Mouse (Mus musculus) G1E (cell line): ENCODE results near the gene Caly. TPM values are rescaled to one million over a fixed set of nuclear protein-coding genes. Genes with fewer than 3 reads are reported as not detected.

Source experiments
- ATAC-seq: 2 replicates; pipeline ENCODE4 v1.8.0; 2016; ENCODE audit warnings: mild to moderate bottlenecking; ENCODE audit not compliant: insufficient number of reproducible peaks, poor library complexity, low FRiP score, severe bottlenecking; ENCODE audit errors: extremely low read depth
- DNase-seq: peaks from one replicate; pipeline ENCODE4 v3.0.0; 2012; ENCODE audit warnings: low spot score
- H3K27me3 ChIP-seq: 2 replicates; pipeline ENCODE4 v1.6.1; 2012; ENCODE audit warnings: mild to moderate bottlenecking, low read length, inconsistent platforms; ENCODE audit not compliant: insufficient read depth
- H3K36me3 ChIP-seq: replicated peaks from 2 replicates; pipeline ENCODE3; 2012; ENCODE audit warnings: mild to moderate bottlenecking, inconsistent platforms
- H3K4me1 ChIP-seq: 2 replicates; pipeline ENCODE4 v1.6.1; 2012; ENCODE audit warnings: low read depth, low read length, inconsistent platforms, mixed read lengths; ENCODE audit not compliant: insufficient read depth
- H3K4me3 ChIP-seq: 2 replicates; pipeline ENCODE4 v1.5.1; 2012; ENCODE audit warnings: low read depth, mild to moderate bottlenecking, inconsistent platforms, low read length, moderate library complexity, mixed read lengths
- H3K9me3 ChIP-seq: replicated peaks from 2 replicates; pipeline ENCODE4 v1.6.1; 2012; ENCODE audit warnings: inconsistent platforms
- CTCF ChIP-seq: IDR thresholded peaks from 2 replicates; pipeline ENCODE4 v1.5.1; 2012; ENCODE audit warnings: low read depth, low read length, inconsistent platforms, mixed read lengths
- GATA1 ChIP-seq: IDR thresholded peaks from 2 replicates; pipeline ENCODE4 v1.6.1; 2012; ENCODE audit warnings: borderline replicate concordance, low read length, inconsistent platforms, mixed read lengths
- GATA2 ChIP-seq: IDR thresholded peaks from 2 replicates; pipeline ENCODE4 v1.6.1; 2012; ENCODE audit warnings: low read depth, low read length, inconsistent platforms, borderline replicate concordance
- POLR2AphosphoS5 ChIP-seq: IDR thresholded peaks from 2 replicates; pipeline ENCODE4 v1.6.1; 2012; ENCODE audit warnings: low read depth, low read length, inconsistent platforms; ENCODE audit not compliant: insufficient replicate concordance
- TAL1 ChIP-seq: conservative IDR thresholded peaks from 2 replicates; pipeline ENCODE4 v1.6.1; 2012; ENCODE audit warnings: low read depth, low read length, inconsistent platforms, mixed read lengths
- polyA plus RNA-seq: library from polyadenylated mRNA; stranded (reverse); fragments of >175 nt; gene quantifications from 2 replicates; pipeline ENCODE4 v1.2.3, GENCODE M21; 2012
- total RNA-seq, 2 experiments: library from RNA; stranded (forward) in 1 of 2; stranded (reverse) in 1 of 2; fragments of 200-1000 nt in 1 of 2; fragments of >200 nt in 1 of 2; fragmentation: Nextera tagmentation in 1 of 2; gene quantifications; 2 replicates each; pipeline ENCODE4 v1.2.3; 2014 to 2017

Caly gene
- total and polyA plus RNA-seq, 3 experiments, result not detected

DNA sequence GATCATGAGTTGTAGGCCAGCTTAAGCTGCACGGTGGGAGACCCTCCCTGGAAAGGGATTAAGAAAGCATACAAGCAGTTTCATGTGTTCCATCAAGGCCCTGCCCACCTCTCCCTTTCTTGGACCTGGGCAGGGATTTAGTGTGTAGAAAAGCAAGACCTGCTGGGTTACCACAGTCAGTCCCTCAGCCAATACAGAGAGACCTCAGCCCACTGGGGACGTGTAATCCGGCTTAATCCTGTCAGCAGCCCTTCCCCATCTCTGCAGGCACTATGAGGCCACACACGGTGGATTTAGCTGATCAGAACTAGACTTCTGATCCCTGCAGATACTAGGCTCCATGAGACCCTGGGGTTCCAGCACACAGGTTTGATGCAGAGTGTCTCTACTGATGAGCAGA lies 22.7 kb downstream of the Caly start:
- no peak overlapping the region for H3K4me3 ChIP-seq
- ATAC-seq (no peak), DNase-seq (no peak)
- H3K9me3 ChIP-seq, result no peaks in the 10 kb centered on the region
- H3K4me1 ChIP-seq, result no peaks in the 10 kb centered on the region
- peaks cover 56% of the 10 kb centered on the region for H3K27me3 ChIP-seq
- TF ChIP-seq GATA1 (no peak), CTCF (no peak), TAL1 (no peak), POLR2AphosphoS5 (no peak), GATA2 (no peak)
- no peaks in the 10 kb centered on the region for H3K36me3 ChIP-seq

DNA sequence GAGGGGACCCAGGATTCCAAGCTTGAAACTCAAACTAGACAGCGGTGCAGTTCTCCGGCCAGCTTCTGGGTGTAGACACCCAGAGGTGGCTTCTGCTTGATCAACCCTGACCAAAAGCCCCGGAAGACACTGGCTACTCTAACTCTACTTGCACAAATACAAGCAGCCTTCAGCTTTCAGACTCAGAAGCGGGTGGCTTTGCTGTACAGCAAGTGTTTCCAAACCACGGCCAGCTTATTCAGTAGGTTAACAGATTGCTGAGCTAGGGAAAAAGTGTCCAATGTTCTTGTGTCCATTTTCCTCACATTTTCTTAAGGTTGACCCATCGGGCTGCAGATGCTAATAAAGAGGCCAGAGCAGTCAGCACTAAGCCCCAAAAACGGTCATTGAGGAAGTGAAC lies 23.8 kb downstream of the Caly start:
- TF ChIP-seq POLR2AphosphoS5, result no peak
- TF ChIP-seq TAL1, result no peak
- no peak for TF ChIP-seq CTCF
- TF ChIP-seq GATA2, result no peak
- no peak for TF ChIP-seq GATA1
- Histone ChIP-seq H3K27me3 (peaks cover 54% of the 10 kb centered on the region), H3K4me3 (no peak overlapping the region), H3K4me1 (no peaks in the 10 kb centered on the region), H3K36me3 (no peaks in the 10 kb centered on the region), H3K9me3 (no peaks in the 10 kb centered on the region)
- DNase-seq (no peak), ATAC-seq (no peak)

- H3K27me3 ChIP-seq, result peaks cover 59% of the 10 kb centered on the region
- no peaks in the 10 kb centered on the region for H3K9me3 ChIP-seq
- no peak for TF ChIP-seq CTCF
- no peak for TF ChIP-seq TAL1
- no peak for TF ChIP-seq GATA1
- TF ChIP-seq POLR2AphosphoS5, result no peak
- TF ChIP-seq GATA2, result no peak
- no peak for DNase-seq
- H3K4me3 ChIP-seq, result no peak overlapping the region
- H3K4me1 ChIP-seq, result no peaks in the 10 kb centered on the region
- no peak for ATAC-seq
- no peaks in the 10 kb centered on the region for H3K36me3 ChIP-seq
Measured at GRCm38 (mm10) chr7:140057413-140058407, 24.6 kb downstream of the Caly start.

DNA sequence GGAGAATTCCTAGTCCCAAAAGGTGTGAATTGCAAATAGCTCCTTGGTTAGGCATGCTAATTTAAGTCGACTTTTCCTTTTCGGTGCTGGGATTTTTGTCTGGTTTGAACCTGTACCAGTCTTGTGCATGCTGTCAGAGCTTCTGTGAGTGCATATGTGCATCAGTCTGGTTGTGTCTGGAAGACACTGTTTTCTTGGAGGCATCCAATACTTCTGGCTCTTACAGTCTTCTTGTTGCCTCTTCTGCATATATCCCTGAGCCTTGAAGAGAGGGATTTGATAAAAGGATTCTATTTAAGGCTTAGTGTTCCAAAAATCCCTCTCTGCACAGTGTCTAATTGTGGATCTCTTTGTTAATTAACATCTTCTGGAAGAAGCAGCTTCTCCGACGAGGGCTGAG lies 28.2 kb downstream of the Caly start:
- Histone ChIP-seq H3K9me3 (no peaks in the 10 kb centered on the region), H3K4me3 (no peak overlapping the region), H3K27me3 (peaks cover 42% of the 10 kb centered on the region), H3K36me3 (no peaks in the 10 kb centered on the region), H3K4me1 (no peaks in the 10 kb centered on the region; the same call in 1 of the 2 replicates)
- no peak for ATAC-seq
- TF ChIP-seq TAL1 (no peak), CTCF (no peak), GATA1 (no peak), POLR2AphosphoS5 (no peak), GATA2 (no peak)
- no peak for DNase-seq

DNA sequence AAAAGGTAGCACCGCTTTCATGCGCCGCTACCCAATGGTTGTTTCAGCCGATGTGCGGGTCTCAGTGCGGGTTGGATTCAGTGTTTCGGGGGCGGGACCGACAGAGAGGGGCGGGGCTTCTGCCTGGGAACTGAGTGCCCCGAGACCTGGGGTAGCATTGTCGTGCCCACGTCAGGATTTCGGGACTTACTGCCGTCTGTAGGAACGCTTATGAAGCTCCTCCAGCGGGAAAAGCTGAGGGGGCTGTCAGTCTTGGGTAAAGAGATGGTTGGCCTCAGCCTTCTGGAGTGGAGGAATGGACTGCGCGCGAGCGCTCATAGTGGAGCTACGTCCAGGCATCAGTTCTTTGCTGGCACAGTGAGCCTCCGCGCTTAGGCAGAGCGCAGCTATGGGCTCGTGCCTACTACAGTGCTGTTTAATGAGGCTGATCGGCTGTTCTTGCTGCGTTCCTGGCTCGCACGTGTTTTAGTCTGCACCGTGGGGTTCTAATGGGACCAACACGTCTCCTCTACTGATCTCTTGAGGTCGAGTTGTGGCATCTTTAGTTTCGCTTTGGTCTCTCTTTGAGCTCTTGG lies 33.1 kb downstream of the Caly start:
- peaks cover 45% of the 10 kb centered on the region for H3K27me3 ChIP-seq
- peaks cover 4% of the 10 kb centered on the region; the same call in 1 of the 2 replicates for H3K9me3 ChIP-seq
- DNase-seq (no peak), ATAC-seq (no peak)
- H3K36me3 ChIP-seq, result no peaks in the 10 kb centered on the region
- no peak overlapping the region; the same call in 1 of the 2 replicates for H3K4me3 ChIP-seq
- H3K4me1 ChIP-seq, result no peaks in the 10 kb centered on the region; the same call in 1 of the 2 replicates
- TF ChIP-seq TAL1 (no peak), CTCF (no peak), GATA1 (no peak), POLR2AphosphoS5 (no peak), GATA2 (no peak)
